Mouse (Mus musculus): ENCODE measurements around the gene Tifab.
A peak's percentile ranks its signal among the peaks of the same experiment; 100 is the strongest.

Tifab gene

DNA sequence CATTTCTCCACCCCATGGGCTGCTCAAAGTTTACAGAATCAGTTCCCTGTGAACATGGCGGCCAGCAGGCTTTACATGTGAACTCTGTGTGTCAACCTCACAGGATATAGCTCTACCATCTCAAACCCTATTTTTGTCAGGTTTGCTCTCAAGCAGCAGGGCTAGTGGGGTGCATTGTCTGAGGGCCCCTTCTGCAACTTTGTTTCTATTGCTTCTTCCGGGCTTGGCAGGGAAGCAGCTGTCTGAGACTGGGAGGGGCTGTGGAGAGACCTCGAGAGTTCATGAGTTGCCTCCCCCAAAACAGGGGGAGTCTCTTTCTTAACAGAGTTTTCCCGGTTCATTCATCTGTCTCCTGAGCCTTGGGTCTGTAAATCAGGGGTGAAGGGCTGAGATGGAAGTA, 2.8 kb downstream of the Tifab start:
- no peak for DNase-seq

DNA sequence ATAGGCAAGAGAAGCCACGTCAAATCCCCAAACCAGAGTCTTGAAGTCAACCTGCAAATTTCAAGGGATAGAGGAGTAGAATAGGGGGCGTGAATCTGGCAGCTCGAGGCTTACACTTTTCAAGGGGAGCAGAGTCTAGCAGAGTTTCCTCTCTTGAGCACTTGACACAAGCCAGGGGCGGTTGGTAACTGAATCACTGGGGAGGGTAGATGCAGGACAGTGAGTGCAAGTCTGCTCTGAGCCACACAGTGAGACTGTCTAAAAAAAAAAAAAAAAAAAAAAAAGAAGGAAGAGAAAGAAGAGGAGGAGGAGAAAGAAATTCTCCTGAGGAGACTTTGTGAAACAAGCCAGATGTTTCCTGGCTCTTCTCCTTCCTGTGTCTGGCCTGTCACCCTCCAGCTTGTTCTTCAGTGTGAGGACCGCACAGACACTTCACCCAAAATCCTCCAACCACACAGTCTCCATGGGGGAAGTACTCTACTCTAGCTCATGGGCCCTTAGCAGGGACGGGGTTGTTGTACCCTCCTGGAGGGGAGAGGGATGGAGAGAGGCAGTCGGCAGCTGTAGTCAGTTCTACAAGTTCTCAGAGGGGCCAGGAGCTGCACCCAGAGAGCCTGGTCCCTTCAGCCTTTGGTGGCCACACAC, 5.7 kb downstream of the Tifab start:
- no peak for DNase-seq

DNA sequence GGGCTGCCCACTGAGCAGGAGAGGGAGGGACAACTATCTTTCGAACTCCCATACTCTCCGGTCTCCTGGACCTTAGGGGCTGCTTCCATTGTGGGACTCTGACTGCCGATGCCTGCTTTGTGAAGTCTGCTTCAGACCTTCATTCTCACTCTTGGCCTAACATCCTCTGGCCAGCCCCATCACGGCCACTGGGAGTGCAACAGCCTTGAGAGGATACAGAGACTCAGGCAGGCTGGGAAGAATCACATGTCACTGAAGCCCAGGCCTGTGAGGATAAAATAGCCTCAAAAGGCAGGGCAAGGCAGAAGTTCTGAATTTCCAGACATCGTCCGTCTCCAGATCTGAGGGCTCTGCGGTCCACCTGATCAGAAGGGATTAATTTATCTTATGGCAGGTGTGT, 6.6 kb downstream of the Tifab start:
- no peak for DNase-seq

DNA sequence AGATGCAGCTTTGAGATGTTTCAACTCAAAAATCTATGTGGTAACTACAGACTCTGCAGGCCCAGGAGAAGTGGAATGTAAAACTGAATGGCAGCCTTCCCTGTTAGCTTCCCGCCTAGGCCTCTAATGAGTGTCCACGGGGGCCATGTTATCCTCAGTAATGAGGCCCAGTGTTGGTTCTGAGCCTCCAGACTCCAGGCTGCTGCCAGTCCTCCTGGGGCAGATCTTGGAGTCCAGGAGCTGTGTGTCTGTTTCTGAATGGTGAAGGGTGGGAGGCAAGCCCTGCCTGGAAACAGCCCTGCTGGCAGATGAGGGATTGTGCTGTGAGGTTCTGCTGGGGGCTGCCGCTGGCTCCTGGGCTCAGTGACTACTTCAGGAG, 10.3 kb downstream of the Tifab start:
- DNase-seq, result no peak

DNA sequence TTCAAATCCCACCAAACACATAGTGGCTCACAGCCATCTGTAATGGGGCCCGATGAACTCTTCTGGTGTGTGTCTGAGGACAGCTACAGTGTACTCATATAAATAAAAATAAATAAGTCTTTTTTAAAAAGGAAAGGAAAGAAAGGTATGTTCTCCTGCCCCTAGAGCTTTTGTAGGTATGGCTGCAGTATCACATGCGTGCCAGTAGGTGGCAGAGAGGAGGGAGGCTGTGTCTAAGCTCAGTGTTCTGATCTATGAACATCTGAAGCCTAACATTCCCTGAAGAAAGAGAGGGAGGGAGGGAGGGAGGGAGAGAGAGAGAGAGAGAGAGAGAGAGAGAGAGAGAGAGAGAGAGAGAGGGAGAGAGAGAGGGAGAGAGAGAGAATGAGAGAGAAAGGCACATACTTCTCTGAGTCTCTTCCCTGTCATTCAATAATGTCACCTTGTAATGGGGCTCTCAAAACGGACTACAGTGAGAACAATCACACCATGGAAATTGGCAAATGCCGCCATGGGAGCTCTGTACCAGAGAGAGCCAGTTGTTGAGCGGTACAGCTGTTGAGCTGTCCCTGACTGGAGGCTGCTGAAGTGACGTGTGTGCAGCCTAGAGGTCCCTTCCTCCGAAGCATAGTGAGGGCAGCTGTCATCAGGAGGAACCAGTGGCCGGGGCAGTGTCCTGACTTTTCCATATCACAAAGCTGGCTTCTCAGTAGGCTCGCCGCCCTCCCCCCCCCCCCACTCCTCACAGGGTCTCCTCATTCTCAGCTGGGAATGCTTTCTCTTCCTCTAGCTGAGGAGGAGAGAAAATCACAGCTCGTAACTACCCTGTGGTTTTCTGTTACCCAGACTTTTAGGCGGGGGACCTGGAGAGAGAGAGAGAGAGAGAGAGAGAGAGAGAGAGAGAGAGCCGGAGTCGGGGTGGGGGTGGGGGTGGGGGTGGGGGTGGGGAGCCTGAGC, 11.0 kb downstream of the Tifab start:
- DNase-seq, result peak; percentile 31 to 51

DNA sequence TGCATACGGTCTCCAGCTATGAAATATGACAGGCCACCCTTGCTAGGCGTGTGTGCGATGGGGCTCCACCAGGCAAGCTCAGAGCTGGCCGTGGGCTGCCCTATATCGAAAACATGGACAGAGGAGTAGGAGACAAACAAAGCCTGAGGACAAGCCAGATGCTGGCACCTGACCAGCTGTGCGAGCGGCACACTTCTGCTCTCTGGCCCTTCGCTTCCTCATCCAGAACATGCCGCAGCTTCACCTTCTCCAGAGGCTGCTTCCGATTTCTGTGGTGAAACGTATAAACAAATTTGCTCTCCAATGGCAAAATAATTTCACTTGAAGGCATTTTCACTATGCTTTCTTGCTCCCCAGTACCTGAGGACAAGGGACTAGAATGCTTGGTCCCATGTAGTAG, 13.1 kb downstream of the Tifab start:
- DNase-seq, result no peak

DNA sequence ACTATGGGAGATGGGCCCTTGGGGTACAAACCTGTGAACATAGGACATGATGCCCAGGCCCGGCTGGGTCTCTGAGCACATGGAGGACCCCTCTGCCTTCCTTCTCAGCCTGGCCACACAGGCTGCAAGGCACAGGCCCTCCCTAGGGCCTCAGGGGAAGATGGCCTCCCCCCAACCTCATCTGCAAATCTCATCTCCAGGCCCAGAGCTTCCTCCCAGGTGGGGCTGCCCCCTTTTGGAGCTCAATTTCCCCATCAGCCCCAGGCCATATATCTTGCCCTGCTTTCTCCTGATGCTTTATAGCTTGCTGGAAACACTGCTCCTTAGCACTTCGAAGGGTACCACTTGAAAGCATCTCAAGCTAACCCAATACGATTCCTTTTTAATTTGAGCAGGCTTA, 14.3 kb downstream of the Tifab start:
- no peak for DNase-seq

DNA sequence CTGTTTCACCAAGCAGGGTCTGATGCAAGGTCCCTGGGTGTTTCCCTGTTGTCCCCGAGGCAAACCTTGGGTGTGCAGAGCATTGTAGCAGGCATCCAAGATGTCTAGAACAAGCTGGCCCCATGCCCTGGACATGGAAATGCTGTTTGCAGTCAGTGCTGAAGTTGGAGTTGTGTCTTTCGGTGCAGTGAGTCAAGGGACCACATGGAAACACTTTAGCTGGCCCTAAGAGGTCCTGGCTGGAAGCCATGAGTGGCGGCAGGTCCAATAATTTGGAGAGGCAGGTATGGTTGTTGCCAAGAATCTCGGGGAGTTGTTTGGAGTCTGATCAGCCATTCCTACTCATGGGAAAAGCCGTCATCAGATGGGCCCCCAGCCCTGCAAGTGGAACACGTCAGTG, 14.9 kb downstream of the Tifab start:
- DNase-seq, result peak; percentile 56 to 61

DNA sequence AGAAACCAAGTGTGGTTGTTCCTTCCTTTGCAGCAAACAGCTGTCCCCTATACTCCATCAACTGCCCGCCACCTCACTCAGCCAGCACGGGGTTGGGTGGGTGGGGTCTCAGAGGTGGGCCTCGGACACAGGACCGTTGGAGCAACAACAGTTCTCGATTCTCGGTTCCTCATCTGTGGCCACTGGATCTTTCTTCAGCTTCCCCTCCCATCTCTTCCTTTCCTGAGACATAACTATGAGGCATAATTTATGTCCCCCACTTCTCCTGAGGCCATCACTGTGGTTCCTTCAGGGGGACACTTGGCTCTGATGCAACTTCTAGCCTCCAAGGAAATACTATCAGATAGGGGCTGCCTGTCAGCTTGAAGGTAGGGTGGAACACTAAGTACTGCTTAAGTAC, 15.8 kb downstream of the Tifab start:
- DNase-seq, result no peak

DNA sequence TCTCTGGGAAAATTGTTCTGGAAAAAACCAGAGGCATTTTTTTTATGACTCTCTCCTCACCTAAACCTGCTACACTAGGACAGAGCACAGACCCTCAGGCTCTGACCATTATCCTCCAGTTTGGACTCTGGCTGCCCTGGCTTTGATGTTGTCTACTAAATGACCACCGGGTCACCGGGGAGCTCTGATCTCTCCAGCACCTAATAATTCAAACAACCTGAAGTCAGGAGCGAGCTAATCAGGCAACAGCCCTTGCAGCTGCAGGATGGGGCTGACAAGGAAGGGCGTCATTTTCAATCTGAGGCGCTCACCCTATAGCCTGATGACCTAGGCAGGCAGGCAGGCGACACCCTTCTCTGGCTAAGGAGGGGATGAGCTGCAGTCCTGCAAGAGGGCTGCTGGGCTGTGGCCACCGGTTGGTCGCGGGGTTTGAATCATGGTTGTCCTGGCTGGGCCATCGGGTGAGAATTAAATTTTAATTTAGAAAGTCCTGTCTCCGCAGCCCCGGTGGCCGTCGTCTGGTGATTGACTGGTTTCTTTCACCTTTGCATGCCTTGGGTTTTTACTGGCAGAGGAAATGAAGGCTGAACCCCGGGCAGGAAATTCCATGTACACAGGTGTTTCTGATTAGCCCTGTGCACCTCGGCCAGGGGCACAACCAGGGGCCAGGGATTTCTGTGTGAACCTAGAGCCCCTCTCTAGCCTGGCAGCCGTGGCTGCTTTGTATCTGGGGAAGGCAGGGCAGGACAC, 18.9 kb downstream of the Tifab start:
- DNase-seq, result no peak

DNA sequence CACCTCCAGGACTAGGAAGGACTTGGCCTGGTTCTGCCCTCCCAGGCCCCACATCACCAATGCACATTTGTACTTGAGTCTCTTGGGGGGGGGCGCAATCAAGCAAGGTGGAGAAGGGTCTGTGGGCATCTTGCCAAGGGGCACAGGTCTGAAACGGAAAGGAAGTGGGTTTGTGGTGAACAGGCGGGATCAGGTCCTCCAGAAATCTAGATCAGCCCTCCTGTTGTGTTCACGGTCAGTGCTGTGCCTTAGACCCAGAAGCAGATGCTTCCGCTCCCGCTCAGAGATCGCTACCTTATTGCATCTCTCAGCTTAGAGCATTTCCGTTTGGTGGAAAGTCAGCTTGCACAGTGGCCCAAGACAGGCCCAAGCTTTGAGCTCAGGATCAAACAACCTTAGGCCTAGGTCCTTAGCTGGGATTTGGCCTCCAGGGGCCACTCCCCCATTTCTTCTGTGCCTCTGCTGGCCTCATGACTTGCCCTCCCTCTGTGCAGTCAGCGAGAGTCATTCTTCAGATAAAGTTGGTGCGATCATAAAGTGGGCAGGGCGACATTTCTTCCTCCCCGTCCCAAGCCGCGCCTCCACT, 19.6 kb downstream of the Tifab start:
- peak in 1 of 2 experiments; percentile 37 for DNase-seq

DNA sequence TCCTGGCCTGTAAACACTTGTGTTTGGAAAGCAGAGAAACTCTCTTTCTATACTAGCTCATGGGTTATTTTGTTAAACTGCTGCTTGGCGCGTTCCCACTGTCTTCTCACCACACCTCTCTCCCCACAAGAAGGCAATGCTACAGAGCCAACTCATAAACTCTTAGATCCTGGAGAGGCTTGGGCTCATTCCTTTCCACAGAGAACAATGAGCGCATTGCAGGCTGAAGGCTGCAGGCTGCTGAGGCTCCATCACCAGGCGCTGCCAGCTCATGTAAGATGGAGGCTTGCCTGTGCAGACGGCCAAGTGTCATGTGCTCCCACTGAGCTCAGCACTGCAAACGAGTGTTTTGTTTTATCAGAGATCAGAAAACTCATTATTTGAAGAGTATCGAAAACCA, 23.0 kb downstream of the Tifab start:
- DNase-seq, result no peak

DNA sequence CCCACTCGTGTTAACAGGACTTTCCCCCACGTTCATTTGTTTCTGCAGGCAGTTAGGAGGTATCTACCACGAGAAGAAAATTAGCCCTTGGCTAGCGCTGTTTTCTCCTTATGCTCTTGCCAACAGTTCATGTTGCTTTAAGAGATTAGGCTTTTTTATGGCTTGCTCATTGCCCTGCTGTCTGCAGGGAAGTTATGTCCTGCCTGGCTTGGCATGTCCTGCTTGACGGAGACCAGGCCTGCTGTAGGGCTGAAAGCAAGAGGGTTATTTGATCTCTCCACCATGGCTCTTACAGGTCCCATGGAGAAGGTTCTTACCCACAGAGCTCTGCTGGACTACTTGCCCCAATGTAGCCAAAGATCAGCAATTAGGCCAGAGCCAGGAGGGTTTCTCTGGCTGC, 23.6 kb downstream of the Tifab start:
- DNase-seq, result peak in 1 of 2 experiments; percentile 27

DNA sequence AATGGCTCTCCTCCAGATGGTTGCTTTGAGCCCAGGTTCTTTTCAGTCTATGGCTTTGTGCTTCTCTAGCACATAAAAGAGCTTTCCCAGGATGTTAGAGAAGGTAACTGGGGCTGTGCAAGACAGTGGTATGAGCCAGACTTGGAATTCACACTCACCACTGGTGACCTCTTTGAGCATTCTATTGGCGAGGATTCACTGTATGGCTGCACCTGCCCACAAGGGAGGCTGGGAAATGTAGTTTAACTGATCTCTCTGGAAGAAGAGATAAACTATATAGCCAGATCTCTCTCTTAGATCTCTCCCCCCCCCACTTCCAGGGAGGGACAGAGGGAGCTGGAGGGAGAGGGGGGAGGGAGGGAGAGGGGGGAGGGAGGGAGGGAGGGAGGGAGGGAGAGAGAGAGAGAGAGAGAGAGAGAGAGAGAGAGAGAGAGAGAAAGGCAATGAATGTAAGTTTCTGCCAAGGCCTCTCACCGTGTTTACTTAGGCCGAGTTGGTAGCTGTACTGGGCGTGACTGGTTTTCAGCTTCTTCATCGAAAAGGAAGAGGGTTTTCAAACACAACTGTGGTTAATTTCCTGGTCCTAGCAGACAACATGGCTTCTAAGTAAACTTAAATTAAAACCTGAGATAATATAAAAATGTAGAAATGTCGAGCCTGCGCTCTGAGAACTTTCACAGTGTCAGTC, 25.8 kb downstream of the Tifab start:
- no peak for DNase-seq

DNA sequence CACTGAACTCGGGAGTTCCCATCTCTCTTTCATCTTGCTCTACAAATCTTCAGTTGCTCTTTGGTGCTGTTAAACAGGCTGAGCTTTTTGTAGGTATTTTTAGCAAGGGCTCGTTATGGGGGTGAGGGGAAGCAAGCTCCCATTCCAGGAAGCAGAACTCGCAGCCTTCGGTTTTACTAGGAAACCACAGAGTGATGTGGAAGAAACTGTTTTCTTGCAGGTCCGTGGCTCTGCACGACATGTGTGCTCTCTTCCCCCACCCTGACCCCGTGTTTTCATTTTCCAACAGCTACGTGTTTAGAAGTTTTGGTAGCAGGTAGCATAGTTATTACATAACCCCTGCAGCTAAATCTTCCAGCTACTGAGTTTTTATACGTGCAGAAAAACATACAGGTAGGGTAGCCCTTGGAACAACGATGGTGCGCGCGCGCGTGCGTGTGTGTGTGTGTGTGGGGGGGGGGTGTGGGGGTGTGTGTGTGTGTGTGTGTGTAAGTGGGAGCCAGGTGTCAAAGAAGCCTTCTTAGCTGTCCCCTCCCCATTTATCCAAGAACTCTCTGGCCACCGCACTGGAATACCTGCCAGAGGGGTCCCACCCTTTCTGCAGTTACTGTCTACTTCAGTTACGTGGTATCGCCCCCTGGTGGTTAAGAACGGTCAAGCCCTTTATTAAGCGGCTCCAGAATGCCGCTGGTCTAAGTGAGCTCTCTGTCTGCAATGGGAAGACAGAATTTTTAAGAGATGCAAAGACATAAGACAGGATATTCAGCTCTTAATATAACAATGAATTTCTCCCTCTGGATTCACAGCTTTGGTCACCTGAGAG, 27.1 kb downstream of the Tifab start:
- peak; percentile 78 to 86 for DNase-seq

DNA sequence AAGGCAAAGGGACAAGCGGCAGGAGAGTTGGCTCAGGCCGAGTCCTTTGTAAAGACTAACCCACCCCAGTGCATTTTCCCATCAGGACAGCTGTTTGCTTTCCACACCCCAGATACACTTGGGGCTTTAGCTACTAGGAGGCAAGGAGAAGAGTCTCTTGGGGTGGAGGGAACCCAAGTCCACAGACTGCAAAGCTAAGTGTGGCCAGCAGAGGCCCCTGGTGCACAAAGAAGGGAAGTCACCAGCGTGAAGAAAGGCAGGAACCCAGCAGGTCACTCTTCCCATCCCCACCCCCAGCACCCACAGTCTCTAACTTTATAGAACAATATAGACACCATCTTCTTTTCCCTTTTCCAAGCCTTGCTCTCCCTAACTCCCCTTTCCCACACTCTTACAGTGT, 33.2 kb downstream of the Tifab start:
- no peak for DNase-seq

DNA sequence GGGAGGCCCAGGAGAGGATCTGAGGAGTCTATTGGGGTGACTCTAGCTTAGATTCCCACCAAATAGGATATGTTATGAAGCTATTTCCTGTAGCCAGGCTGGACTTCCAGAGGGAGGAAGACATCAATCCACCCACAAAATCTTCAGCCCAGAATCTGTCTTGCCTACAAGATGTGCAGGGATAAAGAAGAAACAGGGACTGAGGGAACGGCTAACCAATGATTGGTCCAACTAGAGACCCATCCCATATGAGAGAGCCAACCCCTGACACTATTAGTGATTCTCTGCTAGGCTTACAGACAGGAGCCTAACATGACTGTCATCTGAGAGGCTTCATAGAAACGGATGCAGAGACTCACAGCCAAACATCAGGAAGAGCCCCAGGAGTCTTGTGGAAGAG, 34.7 kb downstream of the Tifab start:
- no peak for DNase-seq

DNA sequence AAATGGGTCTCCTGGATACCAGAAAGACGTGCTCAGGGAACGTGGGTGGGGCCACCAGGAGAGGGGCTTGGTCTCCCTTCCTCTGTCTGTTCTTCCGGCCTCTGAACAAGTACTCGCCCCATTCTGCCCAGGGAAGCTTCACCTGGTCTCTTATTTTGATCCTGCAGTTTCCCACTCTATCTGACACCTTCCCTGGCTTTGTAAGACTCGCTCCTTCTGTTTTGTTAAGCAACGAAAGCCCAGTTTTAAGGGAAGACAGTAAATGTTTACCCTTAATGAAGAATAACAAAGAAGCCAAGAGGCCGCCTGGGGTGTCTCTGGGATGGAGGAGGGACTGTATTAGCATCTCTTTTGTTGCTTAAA, 35.6 kb downstream of the Tifab start:
- no peak for DNase-seq

DNA sequence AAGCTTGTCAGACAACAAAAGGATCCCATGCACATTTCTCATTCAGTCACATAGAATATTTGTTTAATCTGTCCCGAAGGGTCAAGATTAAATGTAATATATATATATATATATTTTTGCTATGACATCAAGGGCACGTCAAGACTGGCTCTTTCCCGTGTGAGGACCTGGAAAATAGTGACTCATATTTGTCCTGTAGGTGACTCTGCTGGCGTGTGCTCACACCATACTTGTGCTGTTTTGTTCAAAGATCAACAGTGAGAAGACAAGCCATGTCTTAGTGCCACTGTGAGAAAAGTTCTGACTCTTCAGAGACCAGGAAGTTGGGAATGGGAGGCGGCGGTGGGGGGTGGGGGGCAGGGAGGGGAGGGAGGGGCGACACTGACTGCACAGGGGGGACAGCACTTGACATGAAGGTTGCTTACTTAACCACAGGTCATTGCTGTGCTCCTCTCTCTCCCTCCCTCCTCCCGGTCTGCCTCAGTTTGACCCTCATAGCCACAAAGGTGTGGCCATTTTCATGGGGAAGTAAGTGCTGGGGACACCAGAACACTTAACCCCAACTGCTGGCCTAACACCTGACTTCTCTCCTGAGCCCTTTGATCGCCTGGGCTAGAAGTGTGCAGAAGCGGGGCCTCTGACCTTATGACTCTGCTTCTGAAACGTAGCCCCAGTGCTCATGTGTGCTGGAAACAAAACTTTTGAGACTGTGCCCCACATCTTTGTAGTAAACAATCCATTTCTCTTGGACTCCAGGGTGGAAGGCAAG, 36.1 kb downstream of the Tifab start:
- no peak for DNase-seq

DNA sequence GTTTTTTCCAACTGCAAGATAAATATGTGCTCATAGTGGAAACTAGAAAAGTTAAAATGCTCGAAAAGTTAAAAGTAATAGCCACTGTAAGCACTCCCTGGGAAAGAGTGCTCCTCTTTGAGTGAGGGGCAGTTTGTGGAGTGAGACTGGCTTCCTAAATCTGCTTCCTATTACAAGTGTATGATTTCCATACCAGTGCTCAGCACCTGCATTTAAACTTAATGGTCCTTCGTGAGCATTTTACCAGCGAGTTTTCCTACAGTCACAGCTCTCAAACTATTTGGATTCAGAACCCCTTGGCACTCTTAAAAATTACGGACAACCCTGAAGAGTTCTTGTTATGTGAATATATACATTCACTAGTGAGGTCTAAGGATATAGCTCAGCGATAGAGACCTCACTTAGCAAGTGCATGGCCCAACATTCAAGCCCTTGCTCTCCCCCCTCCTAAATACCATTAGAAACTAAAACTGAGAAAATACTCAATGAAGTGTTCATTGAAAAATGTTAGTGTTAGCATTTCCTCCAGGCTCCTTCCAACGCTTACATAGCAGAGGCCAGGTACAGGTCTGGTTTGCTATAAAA, 39.4 kb downstream of the Tifab start:
- DNase-seq, result no peak

DNA sequence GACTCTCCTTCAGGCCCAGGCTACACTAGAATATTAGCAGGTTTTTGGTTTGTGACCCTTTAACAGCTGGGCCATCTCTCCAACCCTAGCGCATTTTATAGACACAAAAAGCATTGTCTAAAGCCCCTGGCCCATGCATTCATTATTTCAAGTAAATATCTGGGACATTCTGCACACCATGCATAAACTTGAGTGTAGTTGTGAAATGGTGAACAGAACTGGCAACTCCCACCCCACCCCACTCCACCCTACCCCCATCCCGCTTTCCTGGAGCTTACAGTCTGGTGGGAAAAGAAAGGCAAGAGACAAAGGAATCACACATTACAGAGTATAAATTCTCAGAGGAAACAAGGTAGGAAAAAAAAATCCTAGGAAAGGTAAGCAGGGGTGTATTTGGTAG, 42.5 kb downstream of the Tifab start, which contains the start of gene H2afy:
H2afy (minus strand) TSS at position 162 of the 400 bp plus-strand sequence.
- no peak for DNase-seq
